Mouse (Mus musculus) myocyte (in vitro differentiated cells): ENCODE results near the gene Fam178b.

Source experiments
- MYOD1 ChIP-seq, 3 experiments: IDR thresholded peaks; one replicate each; pipeline ENCODE4 v1.6.1; 2011; ENCODE audit warnings: control low read depth in 2 of 3, low read depth in 2 of 3, mild to moderate bottlenecking in 2 of 3, moderate library complexity in 1 of 3; ENCODE audit not compliant: insufficient read length in 2 of 3, control insufficient read depth in 1 of 3
- POLR2A ChIP-seq: IDR thresholded peaks from one replicate; pipeline ENCODE4 v1.6.1; 2011; ENCODE audit warnings: low read depth, mild to moderate bottlenecking, control low read depth, moderate library complexity; ENCODE audit not compliant: insufficient read length
- TCF12 ChIP-seq: IDR thresholded peaks from one replicate; pipeline ENCODE4 v1.6.1; 2011; ENCODE audit warnings: mild to moderate bottlenecking, control low read depth; ENCODE audit not compliant: poor library complexity, insufficient read depth, severe bottlenecking

DNA sequence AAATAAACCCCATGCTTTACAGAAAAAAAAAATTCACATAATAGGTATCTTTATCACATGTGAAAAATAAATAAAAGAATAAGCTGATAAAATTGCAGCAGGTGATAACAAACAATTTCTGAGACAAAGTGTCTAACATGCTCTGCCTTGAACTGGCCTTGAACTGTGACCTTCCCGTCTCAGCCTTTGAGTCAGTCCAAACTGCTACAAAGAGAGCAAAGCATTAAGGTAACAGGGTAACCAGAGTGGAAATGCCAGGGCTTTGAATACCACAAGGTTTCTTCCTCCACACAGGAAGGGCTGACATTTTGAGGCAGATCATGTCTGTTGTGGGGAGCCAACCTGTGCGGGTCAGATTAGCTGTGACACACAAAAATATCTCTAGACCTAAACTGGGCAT lies 137.6 kb downstream of the Fam178b start:
- TF ChIP-seq POLR2A (no peak), TCF12 (no peak), MYOD1 (IDR thresholded peaks at IDR 0.05; ENCODE audit: control insufficient read depth in 1 of 3, insufficient read length in 2 of 3, low read depth in 2 of 3) (no peak)
